Mouse (Mus musculus): ENCODE measurements around the gene Map6. TPM values are rescaled to one million over a fixed set of nuclear protein-coding genes. Genes with fewer than 3 reads are reported as not detected.

Map6 gene
- polyA plus RNA-seq, 1 experiment from 2014 or later, result 2.1 TPM

- H3K4me1 ChIP-seq (ENCODE audit: control insufficient read depth in 2 of 2, insufficient read depth in 2 of 2, low read length in 2 of 2), result peaks cover 4 to 10% of the 10 kb centered on the region in 2 experiments; a peak in 2 of 4 replicates
- no peak overlapping the region for H3K4me3 ChIP-seq (ENCODE audit: control insufficient read depth in 1 of 2, insufficient read depth in 1 of 2, low read depth in 1 of 2, low read length in 2 of 2)
- 55% methylated on average over 4 of the region's 4 CpGs for WGBS
- no peak overlapping the region for H3K4me2 ChIP-seq (ENCODE audit: low read length)
- H3K9me3 ChIP-seq (ENCODE audit: control insufficient read depth, low read length), result no peaks in the 10 kb centered on the region
- ATAC-seq (ENCODE audit: insufficient number of reproducible peaks, insufficient read depth, low FRiP score, low read depth), result no peak
- no peaks in the 10 kb centered on the region for H3K36me3 ChIP-seq (ENCODE audit: control insufficient read depth, insufficient read depth, low read length)
- peaks cover 37% of the 10 kb centered on the region for H3K27me3 ChIP-seq (ENCODE audit: control insufficient read depth, insufficient read depth, low read length)
- no peak overlapping the region for H3K9ac ChIP-seq (ENCODE audit: low read length)
- H3K27ac ChIP-seq (replicated peaks in 1 of 2; ENCODE audit: control insufficient read depth in 1 of 2, insufficient read depth in 1 of 2, low read depth in 2 of 2, low read length in 2 of 2), result no peak overlapping the region
Measured at GRCm38 (mm10) chr7:99263509-99263908, 3.7 kb upstream of the Map6 start.

- Histone ChIP-seq H3K27me3 (ENCODE audit: control insufficient read depth, insufficient read depth, low read length) (peaks cover 48% of the 10 kb centered on the region), H3K27ac (replicated peaks in 1 of 2; ENCODE audit: control insufficient read depth in 1 of 2, insufficient read depth in 1 of 2, low read depth in 2 of 2, low read length in 2 of 2) (no peak overlapping the region), H3K4me1 (ENCODE audit: control insufficient read depth in 2 of 2, insufficient read depth in 2 of 2, low read length in 2 of 2) (peaks cover 6 to 18% of the 10 kb centered on the region in 2 experiments; a peak in 3 of 4 replicates)
Measured at GRCm38 (mm10) chr7:99264597-99264996, 2.6 kb upstream of the Map6 start.

GRCm38 (mm10) chr7:99267897-99268505, 754 bp downstream of the Map6 start:
- peak overlapping the region; percentile 92 for H3K4me2 ChIP-seq (ENCODE audit: low read length)
- H3K9ac ChIP-seq (ENCODE audit: low read length), result peak overlapping the region; percentile 42
- ATAC-seq (ENCODE audit: insufficient number of reproducible peaks, insufficient read depth, low FRiP score, low read depth), result peak; percentile 31; the same call in 1 of the 2 replicates
- H3K4me1 ChIP-seq (ENCODE audit: control insufficient read depth in 2 of 2, insufficient read depth in 2 of 2, low read length in 2 of 2), result peaks cover 18 to 29% of the 10 kb centered on the region in 2 experiments
- no peaks in the 10 kb centered on the region for H3K9me3 ChIP-seq (ENCODE audit: control insufficient read depth, low read length)
- no peaks in the 10 kb centered on the region for H3K36me3 ChIP-seq (ENCODE audit: control insufficient read depth, insufficient read depth, low read length)
- peak overlapping the region; percentile 52 for H3K4me3 ChIP-seq (ENCODE audit: control insufficient read depth in 1 of 2, insufficient read depth in 1 of 2, low read depth in 1 of 2, low read length in 2 of 2)
- 1% methylated on average over 58 of the region's 59 CpGs for WGBS
- peaks cover 49% of the 10 kb centered on the region for H3K27me3 ChIP-seq (ENCODE audit: control insufficient read depth, insufficient read depth, low read length)
- no peak overlapping the region for H3K27ac ChIP-seq (replicated peaks in 1 of 2; ENCODE audit: control insufficient read depth in 1 of 2, insufficient read depth in 1 of 2, low read depth in 2 of 2, low read length in 2 of 2)

More at GRCm38 (mm10) chr7:99264597-99264996, 2.6 kb upstream of the Map6 start:
- Histone ChIP-seq H3K9me3 (ENCODE audit: control insufficient read depth, low read length) (no peaks in the 10 kb centered on the region), H3K4me2 (ENCODE audit: low read length) (no peak overlapping the region), H3K9ac (ENCODE audit: low read length) (no peak overlapping the region), H3K36me3 (ENCODE audit: control insufficient read depth, insufficient read depth, low read length) (no peaks in the 10 kb centered on the region), H3K4me3 (ENCODE audit: control insufficient read depth in 1 of 2, insufficient read depth in 1 of 2, low read depth in 1 of 2, low read length in 2 of 2) (no peak overlapping the region)
- ATAC-seq (ENCODE audit: insufficient number of reproducible peaks, insufficient read depth, low FRiP score, low read depth), result no peak

GRCm38 (mm10) chr7:99268506-99268900, 1.3 kb downstream of the Map6 start:
- peak overlapping the region; percentile 52 for H3K4me3 ChIP-seq (ENCODE audit: control insufficient read depth in 1 of 2, insufficient read depth in 1 of 2, low read depth in 1 of 2, low read length in 2 of 2)
- H3K4me2 ChIP-seq (ENCODE audit: low read length), result peak overlapping the region; percentile 92
- H3K27ac ChIP-seq (replicated peaks in 1 of 2; ENCODE audit: control insufficient read depth in 1 of 2, insufficient read depth in 1 of 2, low read depth in 2 of 2, low read length in 2 of 2), result no peak overlapping the region
- H3K27me3 ChIP-seq (ENCODE audit: control insufficient read depth, insufficient read depth, low read length), result peaks cover 49% of the 10 kb centered on the region
- H3K4me1 ChIP-seq (ENCODE audit: control insufficient read depth in 2 of 2, insufficient read depth in 2 of 2, low read length in 2 of 2), result peaks cover 18 to 29% of the 10 kb centered on the region in 2 experiments
- peak overlapping the region; percentile 42 for H3K9ac ChIP-seq (ENCODE audit: low read length)
- ATAC-seq (ENCODE audit: insufficient number of reproducible peaks, insufficient read depth, low FRiP score, low read depth), result no peak
- H3K9me3 ChIP-seq (ENCODE audit: control insufficient read depth, low read length), result no peaks in the 10 kb centered on the region
- under 1% methylated on average over 29 of the region's 29 CpGs for WGBS
- no peaks in the 10 kb centered on the region for H3K36me3 ChIP-seq (ENCODE audit: control insufficient read depth, insufficient read depth, low read length)

- WGBS, result 11% methylated on average over 42 of the region's 42 CpGs
- Histone ChIP-seq H3K4me3 (ENCODE audit: control insufficient read depth in 1 of 2, insufficient read depth in 1 of 2, low read depth in 1 of 2, low read length in 2 of 2) (peak overlapping the region; percentile 52), H3K36me3 (ENCODE audit: control insufficient read depth, insufficient read depth, low read length) (no peaks in the 10 kb centered on the region), H3K27ac (replicated peaks in 1 of 2; ENCODE audit: control insufficient read depth in 1 of 2, insufficient read depth in 1 of 2, low read depth in 2 of 2, low read length in 2 of 2) (no peak overlapping the region), H3K4me1 (ENCODE audit: control insufficient read depth in 2 of 2, insufficient read depth in 2 of 2, low read length in 2 of 2) (peaks cover 18 to 29% of the 10 kb centered on the region in 2 experiments), H3K4me2 (ENCODE audit: low read length) (peak overlapping the region; percentile 92), H3K9me3 (ENCODE audit: control insufficient read depth, low read length) (no peaks in the 10 kb centered on the region), H3K27me3 (ENCODE audit: control insufficient read depth, insufficient read depth, low read length) (peaks cover 49% of the 10 kb centered on the region), H3K9ac (ENCODE audit: low read length) (peak overlapping the region; percentile 42)
- ATAC-seq (ENCODE audit: insufficient number of reproducible peaks, insufficient read depth, low FRiP score, low read depth), result peak; percentile 36; the same call in 1 of the 2 replicates
Measured at GRCm38 (mm10) chr7:99268951-99269945, 2.0 kb downstream of the Map6 start.

- Histone ChIP-seq H3K27me3 (ENCODE audit: control insufficient read depth, insufficient read depth, low read length) (peaks cover 31% of the 10 kb centered on the region), H3K4me3 (ENCODE audit: control insufficient read depth in 1 of 2, insufficient read depth in 1 of 2, low read depth in 1 of 2, low read length in 2 of 2) (no peak overlapping the region), H3K4me1 (ENCODE audit: control insufficient read depth in 2 of 2, insufficient read depth in 2 of 2, low read length in 2 of 2) (peaks cover 18 to 29% of the 10 kb centered on the region in 2 experiments), H3K36me3 (ENCODE audit: control insufficient read depth, insufficient read depth, low read length) (no peaks in the 10 kb centered on the region), H3K9ac (ENCODE audit: low read length) (peak overlapping the region; percentile 22; the same call in 1 of the 2 replicates), H3K27ac (replicated peaks in 1 of 2; ENCODE audit: control insufficient read depth in 1 of 2, insufficient read depth in 1 of 2, low read depth in 2 of 2, low read length in 2 of 2) (peak overlapping the region; percentile 19 to 66), H3K9me3 (ENCODE audit: control insufficient read depth, low read length) (no peaks in the 10 kb centered on the region), H3K4me2 (ENCODE audit: low read length) (peak overlapping the region; percentile 31)
- WGBS, result 38% methylated on average over 9 of the region's 9 CpGs
- ATAC-seq (ENCODE audit: insufficient number of reproducible peaks, insufficient read depth, low FRiP score, low read depth), result 0 out of 2 replicates have a peak, but pooled peaks have one; percentile 32
Measured at GRCm38 (mm10) chr7:99271630-99272029, 4.4 kb downstream of the Map6 start.

GRCm38 (mm10) chr7:99275131-99275530, 7.9 kb downstream of the Map6 start:
- H3K27ac ChIP-seq (replicated peaks in 1 of 2; ENCODE audit: control insufficient read depth in 1 of 2, insufficient read depth in 1 of 2, low read depth in 2 of 2, low read length in 2 of 2), result no peak overlapping the region
- no peak for ATAC-seq (ENCODE audit: insufficient number of reproducible peaks, insufficient read depth, low FRiP score, low read depth)
- H3K27me3 ChIP-seq (ENCODE audit: control insufficient read depth, insufficient read depth, low read length), result no peaks in the 10 kb centered on the region
- no peak overlapping the region for H3K9ac ChIP-seq (ENCODE audit: low read length)
- no peaks in the 10 kb centered on the region for H3K9me3 ChIP-seq (ENCODE audit: control insufficient read depth, low read length)
- 76% methylated on average over 6 of the region's 6 CpGs for WGBS
- no peak overlapping the region for H3K4me2 ChIP-seq (ENCODE audit: low read length)
- no peak overlapping the region for H3K4me3 ChIP-seq (ENCODE audit: control insufficient read depth in 1 of 2, insufficient read depth in 1 of 2, low read depth in 1 of 2, low read length in 2 of 2)
- H3K4me1 ChIP-seq (ENCODE audit: control insufficient read depth in 2 of 2, insufficient read depth in 2 of 2, low read length in 2 of 2), result peaks cover 11% of the 10 kb centered on the region in 2 experiments
- no peaks in the 10 kb centered on the region for H3K36me3 ChIP-seq (ENCODE audit: control insufficient read depth, insufficient read depth, low read length)

Measured in heart, embryonic 14.5 days (tissue).